Mouse (Mus musculus): ENCODE measurements around the gene Prr22.

Gene Prr22

GRCm38 (mm10) chr17:56769950-56770349, at the start of gene Prr22:
Gene Prr22 (plus strand): TSS chr17:56770250.
- DNase-seq (ENCODE audit: extremely low spot score): no peak

- DNase-seq (ENCODE audit: extremely low spot score): no peak
Measured at GRCm38 (mm10) chr17:56722441-56722840, 47.6 kb upstream of the Prr22 start.

GRCm38 (mm10) chr17:56723419-56724161, 46.5 kb upstream of the Prr22 start:
- DNase-seq (ENCODE audit: extremely low spot score): no peak

- peak; percentile 47 for DNase-seq (ENCODE audit: extremely low spot score)
Measured at GRCm38 (mm10) chr17:56727029-56727649, 42.9 kb upstream of the Prr22 start.

GRCm38 (mm10) chr17:56727659-56728058, 42.4 kb upstream of the Prr22 start:
- peak; percentile 59 for DNase-seq (ENCODE audit: extremely low spot score)

- no peak for DNase-seq (ENCODE audit: extremely low spot score)
Measured at GRCm38 (mm10) chr17:56728117-56728516, 41.9 kb upstream of the Prr22 start.

- DNase-seq (ENCODE audit: extremely low spot score): no peak
Measured at GRCm38 (mm10) chr17:56729151-56729550, 40.9 kb upstream of the Prr22 start.

GRCm38 (mm10) chr17:56729656-56730055, 40.4 kb upstream of the Prr22 start:
- no peak for DNase-seq (ENCODE audit: extremely low spot score)

- no peak for DNase-seq (ENCODE audit: extremely low spot score)
Measured at GRCm38 (mm10) chr17:56736534-56736933, 33.5 kb upstream of the Prr22 start.

- DNase-seq (ENCODE audit: extremely low spot score): no peak
Measured at GRCm38 (mm10) chr17:56738221-56738620, 31.8 kb upstream of the Prr22 start.

- DNase-seq (ENCODE audit: extremely low spot score): no peak
Measured at GRCm38 (mm10) chr17:56740118-56740787, 29.8 kb upstream of the Prr22 start.

- no peak for DNase-seq (ENCODE audit: extremely low spot score)
Measured at GRCm38 (mm10) chr17:56740788-56741160, 29.3 kb upstream of the Prr22 start.

GRCm38 (mm10) chr17:56744173-56744572, 25.9 kb upstream of the Prr22 start:
- no peak for DNase-seq (ENCODE audit: extremely low spot score)

GRCm38 (mm10) chr17:56751404-56752072, 18.5 kb upstream of the Prr22 start:
- DNase-seq (ENCODE audit: extremely low spot score): peak; percentile 66

- no peak for DNase-seq (ENCODE audit: extremely low spot score)
Measured at GRCm38 (mm10) chr17:56753452-56753851, 16.6 kb upstream of the Prr22 start.

- no peak for DNase-seq (ENCODE audit: extremely low spot score)
Measured at GRCm38 (mm10) chr17:56754271-56755185, 15.5 kb upstream of the Prr22 start.

GRCm38 (mm10) chr17:56756703-56757399, 13.2 kb upstream of the Prr22 start:
- DNase-seq (ENCODE audit: extremely low spot score): no peak

- DNase-seq (ENCODE audit: extremely low spot score): peak; percentile 87
Measured at GRCm38 (mm10) chr17:56757416-56758123, 12.5 kb upstream of the Prr22 start, which contains the start of gene Nrtn. Gene Nrtn (minus strand): TSS chr17:56757530.

GRCm38 (mm10) chr17:56758132-56758531, 11.9 kb upstream of the Prr22 start:
- DNase-seq (ENCODE audit: extremely low spot score): peak; percentile 73

GRCm38 (mm10) chr17:56759261-56759660, 10.8 kb upstream of the Prr22 start:
- DNase-seq (ENCODE audit: extremely low spot score): no peak

Data from embryo, embryonic 9.5 days (tissue).